Mouse (Mus musculus): ENCODE results near the gene Hdac4.

DNA sequence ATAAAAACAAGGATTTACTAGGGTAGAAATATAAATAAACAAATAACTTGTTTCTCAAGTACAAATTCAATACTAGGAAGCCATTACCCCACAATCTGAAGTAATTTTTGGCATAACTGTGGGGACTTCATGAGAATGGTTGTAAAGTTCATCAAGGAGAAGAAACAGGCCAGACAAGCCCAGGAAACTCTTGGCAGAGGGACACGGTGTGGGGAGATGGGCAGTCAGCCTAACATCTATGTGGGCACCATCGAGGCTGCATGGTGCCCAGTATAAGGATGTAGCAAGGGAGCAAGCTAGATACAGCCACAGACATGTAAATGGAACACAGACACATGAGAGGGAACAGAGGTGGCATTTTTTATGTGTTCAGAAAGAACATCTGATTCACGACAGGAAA is 171.6 kb downstream of the Hdac4 start:
- TF ChIP-seq POLR2A (IDR thresholded peaks at IDR 0.05; ENCODE audit: low read depth, low read length) (no peak), CTCF (IDR thresholded peaks at IDR 0.05; ENCODE audit: extremely low read depth, insufficient read depth, insufficient read length, insufficient replicate concordance) (no peak)
